Mouse (Mus musculus) midbrain, embryonic 10.5 days (tissue): ENCODE measurements around the gene Chd5. TPM values are rescaled to one million over a fixed set of nuclear protein-coding genes. Genes with fewer than 3 reads are reported as not detected.

Experiments
- DNase-seq: peaks from one replicate; pipeline ENCODE4 v3.0.0-alpha.2; 2017; ENCODE audit warnings: low spot score
- H3K27ac ChIP-seq: fragments of 300-500 bp; sonication (generic); replicated peaks from 2 replicates; pipeline ENCODE4 v1.5.1; 2016; ENCODE audit warnings: mild to moderate bottlenecking
- H3K27me3 ChIP-seq: fragments of 300-500 bp; sonication (generic); 2 replicates; pipeline ENCODE4 v1.6.1; 2016; ENCODE audit warnings: low read depth, mild to moderate bottlenecking; ENCODE audit not compliant: poor library complexity, severe bottlenecking
- H3K36me3 ChIP-seq: fragments of 300-500 bp; sonication (generic); 2 replicates; pipeline ENCODE4 v1.6.1; 2016; ENCODE audit warnings: mild to moderate bottlenecking, moderate library complexity
- H3K4me1 ChIP-seq: fragments of 300-500 bp; sonication (generic); 2 replicates; pipeline ENCODE4 v1.6.1; 2016
- H3K4me3 ChIP-seq: fragments of 300-500 bp; sonication (generic); 2 replicates; pipeline ENCODE4 v1.5.1; 2016; ENCODE audit warnings: mild to moderate bottlenecking, moderate library complexity
- H3K9me3 ChIP-seq: fragments of 300-500 bp; sonication (generic); replicated peaks from 2 replicates; pipeline ENCODE4 v1.6.1; 2016; ENCODE audit warnings: mild to moderate bottlenecking
- WGBS: fragments of 180-500 bp; shearing (Covaris S2); methylation state at CpG from one replicate; pipeline ENCODE4 v1.1.7; 2016; 5-methylcytosine and 5-hydroxymethylcytosine counted together
- polyA plus RNA-seq: library from polyadenylated mRNA; unstranded; fragments of >200 nt; fragmentation: Nextera tagmentation; extraction: Ambion mirVana; gene quantifications from 2 replicates; pipeline ENCODE4 v1.2.1, GENCODE M21; 2016

The Chd5 gene
- polyA plus RNA-seq = 0.07 and 0.12 TPM in 2 replicates

GRCm38 (mm10) chr4:152338419-152339292 is at the start of gene Chd5:
Chd5 (plus strand) TSS chr4:152338651.
- 1% methylated on average over 87 of the region's 120 CpGs for WGBS
- peaks cover 40% of the 10 kb centered on the region for H3K4me1 ChIP-seq
- H3K9me3 ChIP-seq = no peaks in the 10 kb centered on the region
- H3K27me3 ChIP-seq = peaks cover 70% of the 10 kb centered on the region
- peaks cover 26% of the 10 kb centered on the region for H3K36me3 ChIP-seq
- H3K4me3 ChIP-seq = peak within 1 kb of the TSS; percentile 74
- peak within 1 kb of the TSS; percentile 67 for H3K27ac ChIP-seq
- DNase-seq = peak; percentile 23

GRCm38 (mm10) chr4:152290385-152290784 is 48.1 kb upstream of the Chd5 start:
- H3K4me1 ChIP-seq = peaks cover 89% of the 10 kb centered on the region
- under 1% methylated on average over 39 of the region's 39 CpGs for WGBS
- H3K27ac ChIP-seq = peak overlapping the region; percentile 84

GRCm38 (mm10) chr4:152290991-152291390 is 47.5 kb upstream of the Chd5 start:
- 5% methylated on average over 11 of the region's 11 CpGs for WGBS
- no peaks in the 10 kb centered on the region for H3K36me3 ChIP-seq
- no peaks in the 10 kb centered on the region for H3K9me3 ChIP-seq
- peaks cover 99% of the 10 kb centered on the region for H3K27me3 ChIP-seq
- peak overlapping the region; percentile 84 for H3K27ac ChIP-seq
- peaks cover 86% of the 10 kb centered on the region for H3K4me1 ChIP-seq
- peak overlapping the region; percentile 48 for H3K4me3 ChIP-seq
- DNase-seq = peak; percentile 35

More at GRCm38 (mm10) chr4:152290385-152290784, 48.1 kb upstream of the Chd5 start:
- H3K4me3 ChIP-seq = peak overlapping the region; percentile 48
- H3K9me3 ChIP-seq = no peaks in the 10 kb centered on the region
- H3K27me3 ChIP-seq = peaks cover 99% of the 10 kb centered on the region
- no peaks in the 10 kb centered on the region for H3K36me3 ChIP-seq
- DNase-seq = peak; percentile 86

- no peak for DNase-seq
- H3K36me3 ChIP-seq = no peaks in the 10 kb centered on the region
- peak within 1 kb of the TSS; percentile 48 for H3K4me3 ChIP-seq
- H3K27me3 ChIP-seq = peaks cover 98% of the 10 kb centered on the region
- H3K9me3 ChIP-seq = no peaks in the 10 kb centered on the region
- H3K4me1 ChIP-seq = peaks cover 85% of the 10 kb centered on the region
- WGBS = 12% methylated on average over 6 of the region's 6 CpGs
- peak within 1 kb of the TSS; percentile 84 for H3K27ac ChIP-seq
These were observed 46.9 kb upstream of the Chd5 start, which contains the start of gene Hes3 for GRCm38 (mm10) chr4:152291562-152291961. Hes3 (minus strand) TSS chr4:152291662.

GRCm38 (mm10) chr4:152292102-152292765 is 46.2 kb upstream of the Chd5 start:
- Histone ChIP-seq H3K36me3 (no peaks in the 10 kb centered on the region), H3K27ac (peak overlapping the region; percentile 84), H3K27me3 (peaks cover 91% of the 10 kb centered on the region), H3K9me3 (no peaks in the 10 kb centered on the region), H3K4me3 (peak overlapping the region; percentile 29), H3K4me1 (peaks cover 79% of the 10 kb centered on the region)
- DNase-seq = peak; percentile 63
- WGBS = 11% methylated on average over 12 of the region's 12 CpGs

- Histone ChIP-seq H3K4me3 (0 out of 2 replicates have a peak overlapping the region, but pooled peaks have one; percentile 12), H3K36me3 (0 out of 2 replicates have a peak, but pooled peaks cover under 1% of the 10 kb centered on the region), H3K27me3 (peaks cover 78% of the 10 kb centered on the region), H3K9me3 (no peaks in the 10 kb centered on the region), H3K27ac (peak overlapping the region; percentile 84), H3K4me1 (peaks cover 84% of the 10 kb centered on the region)
- 57% methylated on average over 10 of the region's 10 CpGs for WGBS
- peak; percentile 48 for DNase-seq
These were observed 44.1 kb upstream of the Chd5 start for GRCm38 (mm10) chr4:152294188-152294929.

GRCm38 (mm10) chr4:152295916-152296315 is 42.5 kb upstream of the Chd5 start:
- Histone ChIP-seq H3K4me1 (peaks cover 69% of the 10 kb centered on the region), H3K4me3 (no peak overlapping the region), H3K36me3 (peaks cover 17% of the 10 kb centered on the region), H3K9me3 (no peaks in the 10 kb centered on the region), H3K27ac (no peak overlapping the region), H3K27me3 (peaks cover 62% of the 10 kb centered on the region)
- 59% methylated on average over 4 of the region's 4 CpGs for WGBS
- DNase-seq = no peak

- peak overlapping the region; percentile 99 for H3K4me3 ChIP-seq
- H3K4me1 ChIP-seq = peaks cover 64% of the 10 kb centered on the region
- peaks cover 57% of the 10 kb centered on the region for H3K27me3 ChIP-seq
- DNase-seq = no peak
- peak overlapping the region; percentile 38; the same call in 1 of the 2 replicates for H3K27ac ChIP-seq
- WGBS = 19% methylated on average over 8 of the region's 8 CpGs
- H3K36me3 ChIP-seq = peaks cover 21% of the 10 kb centered on the region
- no peaks in the 10 kb centered on the region for H3K9me3 ChIP-seq
These were observed 42.1 kb upstream of the Chd5 start for GRCm38 (mm10) chr4:152296371-152296770.

- peaks cover 29% of the 10 kb centered on the region for H3K36me3 ChIP-seq
- H3K4me1 ChIP-seq = peaks cover 60% of the 10 kb centered on the region
- WGBS = under 1% methylated on average over 119 of the region's 119 CpGs
- H3K27me3 ChIP-seq = peaks cover 49% of the 10 kb centered on the region
- H3K9me3 ChIP-seq = no peaks in the 10 kb centered on the region
- peak within 1 kb of the TSS; percentile 91 for H3K27ac ChIP-seq
- peak within 1 kb of the TSS; percentile 99 for H3K4me3 ChIP-seq
- peak; percentile 100 for DNase-seq
These were observed 41.3 kb upstream of the Chd5 start, which contains the start of gene Icmt for GRCm38 (mm10) chr4:152296874-152297861. Icmt (plus strand) TSS chr4:152297227.

GRCm38 (mm10) chr4:152298836-152299235 is 39.6 kb upstream of the Chd5 start:
- Histone ChIP-seq H3K9me3 (no peaks in the 10 kb centered on the region), H3K27ac (no peak overlapping the region), H3K4me3 (peak overlapping the region; percentile 99; the same call in 1 of the 2 replicates), H3K4me1 (peaks cover 45% of the 10 kb centered on the region), H3K36me3 (peaks cover 46% of the 10 kb centered on the region), H3K27me3 (peaks cover 33% of the 10 kb centered on the region)
- DNase-seq = no peak
- WGBS = 83% methylated on average over 14 of the region's 14 CpGs

GRCm38 (mm10) chr4:152300375-152300774 is 38.1 kb upstream of the Chd5 start:
- peaks cover 61% of the 10 kb centered on the region for H3K36me3 ChIP-seq
- 94% methylated on average over 8 of the region's 8 CpGs for WGBS
- no peak overlapping the region for H3K4me3 ChIP-seq
- DNase-seq = no peak
- peaks cover 35% of the 10 kb centered on the region for H3K4me1 ChIP-seq
- peaks cover 17% of the 10 kb centered on the region for H3K27me3 ChIP-seq
- no peak overlapping the region for H3K27ac ChIP-seq
- no peaks in the 10 kb centered on the region for H3K9me3 ChIP-seq
